Mouse (Mus musculus) lung, adult 2 months (tissue): ENCODE measurements at regions not wholly inside any gene's neighbourhood (a gene's known extent, or its start where the extent isn't known, plus 50 kb on each side); places are given as distances from the start of the nearest gene placed in this dataset.

Experiments
- CTCF ChIP-seq: fragments of 200-500 bp; IDR thresholded peaks from 2 replicates; pipeline ENCODE4 v1.5.1; 2011; ENCODE audit warnings: mild to moderate bottlenecking, low read length, control low read depth; ENCODE audit not compliant: insufficient read depth
- POLR2A ChIP-seq: fragments of 200-500 bp; IDR thresholded peaks from 2 replicates; pipeline ENCODE4 v1.6.1; 2011; ENCODE audit warnings: low read depth, mild to moderate bottlenecking, control low read depth, low read length, borderline replicate concordance; ENCODE audit errors: extremely low read depth

DNA sequence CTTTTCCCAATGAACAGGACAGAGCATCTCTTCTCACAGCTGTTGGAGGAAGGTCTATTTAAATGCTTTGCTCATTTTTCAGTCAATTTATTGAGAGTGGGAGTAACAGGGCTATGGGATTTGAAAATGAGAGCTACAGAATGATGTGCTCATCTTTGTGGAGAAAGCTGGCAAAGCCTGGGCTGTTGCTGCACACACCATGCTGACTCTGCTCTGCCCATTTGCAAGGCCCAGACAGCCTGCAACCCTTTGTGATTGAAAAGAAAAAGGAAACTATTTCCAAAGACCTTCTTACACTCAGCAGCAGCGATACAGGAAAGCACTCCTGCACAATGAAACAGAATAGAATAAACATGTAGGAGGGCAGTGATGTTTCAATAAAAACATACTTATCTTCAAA lies 231.5 kb upstream of the B3gat1 start:
- no peak for TF ChIP-seq CTCF
- TF ChIP-seq POLR2A = no peak
